Mouse (Mus musculus) thymus, postnatal 10 days (tissue): ENCODE measurements around the gene Ocln.
"Not testable (repeated sequence)": the region's sequence is repeated elsewhere in the genome, so short reads cannot be mapped to it uniquely, and the experiment has no call there.

Experiments used
- DNase-seq, 2 experiments: peaks; one replicate each; pipeline ENCODE4 v3.0.0; 2021; ENCODE audit warnings: low spot score in 2 of 2

Ocln gene

GRCm38 (mm10) chr13:100492061-100492787, 60.3 kb downstream of the Ocln start, which contains the start of gene Gtf2h2:
Gene Gtf2h2, minus strand, starts transcription at chr13:100492579.
- peak; percentile 69 to 91 for DNase-seq

DNA sequence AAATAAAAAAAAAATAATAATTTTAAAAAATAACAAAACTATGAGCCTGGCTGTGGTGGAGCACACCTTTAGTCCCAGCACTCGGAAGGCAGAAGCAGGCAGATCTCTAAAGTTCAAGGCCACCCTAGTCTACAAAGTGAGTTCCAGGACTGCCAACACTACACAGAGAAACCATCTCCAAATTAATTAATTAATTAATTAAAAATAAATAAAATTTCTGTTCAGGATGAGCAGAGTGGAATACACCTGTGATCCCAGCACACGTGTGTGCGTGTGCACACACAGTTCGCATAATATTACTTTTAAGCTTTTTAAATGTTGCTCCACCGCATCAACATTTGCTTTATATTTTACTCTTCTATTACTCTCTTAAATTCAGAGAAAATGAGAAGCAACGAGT, 60.9 kb downstream of the Ocln start:
- no peak for DNase-seq

DNA sequence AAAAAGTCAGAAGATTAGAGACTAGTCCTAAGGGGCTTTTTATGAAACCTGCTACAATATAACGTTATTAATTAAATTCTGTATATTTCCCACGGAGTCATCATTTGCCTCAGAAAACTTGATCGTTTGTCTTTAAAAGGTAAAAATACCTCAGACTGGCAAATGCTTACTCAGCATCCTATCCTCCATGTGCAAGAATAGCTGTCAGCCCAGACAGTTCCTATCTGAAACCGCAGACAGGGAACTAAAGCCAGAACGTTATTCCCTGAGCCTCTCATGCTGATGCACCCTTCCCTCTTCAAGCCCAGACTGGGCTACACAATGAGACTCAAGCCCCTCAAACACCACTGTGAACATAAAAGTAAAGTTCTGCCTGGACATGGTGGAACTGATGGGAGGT, 62.1 kb downstream of the Ocln start:
- no peak for DNase-seq

GRCm38 (mm10) chr13:100483610-100484009, 68.9 kb downstream of the Ocln start:
- no peak for DNase-seq

GRCm38 (mm10) chr13:100463527-100464222, 88.8 kb downstream of the Ocln start:
- DNase-seq = no peak

DNA sequence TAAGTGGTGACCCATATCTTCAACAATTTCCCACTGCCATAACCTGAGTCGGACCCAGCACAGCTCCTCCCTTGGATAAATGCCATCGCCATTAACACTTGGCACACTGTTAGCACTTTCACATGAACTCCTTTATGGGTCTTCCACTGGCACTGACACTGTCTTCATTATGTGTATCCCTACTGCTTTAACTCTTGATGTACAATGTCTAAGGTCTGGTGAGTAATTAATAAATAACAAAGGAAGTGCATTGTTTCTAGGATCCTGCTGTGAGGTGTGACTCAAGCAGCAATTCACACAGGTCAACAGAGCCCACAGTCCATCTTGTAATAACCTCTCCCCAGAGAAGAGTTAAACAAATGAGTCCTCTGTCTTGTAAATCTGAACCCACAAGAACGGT, 91.2 kb downstream of the Ocln start:
- no peak for DNase-seq

DNA sequence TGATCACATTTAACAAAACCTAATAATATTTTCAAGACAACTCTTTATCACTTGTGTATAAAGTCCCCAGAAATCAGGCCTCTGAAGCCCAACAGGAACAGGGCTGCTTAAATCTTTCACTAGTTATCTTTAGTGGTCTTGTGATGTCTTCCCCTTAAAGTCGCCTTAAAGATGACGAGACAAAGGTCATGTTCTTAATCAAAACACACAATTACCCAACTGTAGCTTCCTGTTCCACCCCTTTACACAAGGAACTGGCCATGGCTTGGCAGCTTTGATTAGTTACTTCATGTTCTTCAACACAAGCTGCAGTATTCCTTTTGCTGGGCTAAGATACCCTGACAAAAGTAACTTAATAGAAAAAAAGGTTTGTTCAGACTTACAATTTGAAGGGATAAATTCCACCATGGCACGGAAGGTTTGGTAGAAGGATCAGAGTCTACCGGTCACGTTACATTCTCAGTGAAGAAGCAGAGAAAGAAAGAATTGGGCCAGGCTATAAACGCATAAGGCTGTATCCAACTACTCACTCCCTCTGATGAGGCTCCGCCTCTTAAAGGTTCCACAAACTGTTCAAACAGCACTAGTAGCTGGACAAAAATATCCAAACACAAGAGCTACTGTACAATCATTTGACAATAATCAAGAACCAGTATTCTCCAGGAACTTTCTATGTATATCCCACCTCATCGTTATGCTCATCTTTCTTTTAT, 99.9 kb downstream of the Ocln start, which contains the start of gene Naip1:
Gene Naip1 (minus strand): TSS at position 455 of the 713 bp plus-strand sequence.
- not testable (repeated sequence) for DNase-seq

GRCm38 (mm10) chr13:100449495-100449894, 103.0 kb downstream of the Ocln start:
- no peak for DNase-seq
